Mouse (Mus musculus): ENCODE results near the gene Cwh43. TPM values are rescaled to one million over a fixed set of nuclear protein-coding genes. Genes with fewer than 3 reads are reported as not detected.
"Not testable (repeated sequence)": the region's sequence is repeated elsewhere in the genome, so short reads cannot be mapped to it uniquely, and the experiment has no call there.

The Cwh43 gene
- polyA plus RNA-seq, 1 experiment: 7.5 TPM

DNA sequence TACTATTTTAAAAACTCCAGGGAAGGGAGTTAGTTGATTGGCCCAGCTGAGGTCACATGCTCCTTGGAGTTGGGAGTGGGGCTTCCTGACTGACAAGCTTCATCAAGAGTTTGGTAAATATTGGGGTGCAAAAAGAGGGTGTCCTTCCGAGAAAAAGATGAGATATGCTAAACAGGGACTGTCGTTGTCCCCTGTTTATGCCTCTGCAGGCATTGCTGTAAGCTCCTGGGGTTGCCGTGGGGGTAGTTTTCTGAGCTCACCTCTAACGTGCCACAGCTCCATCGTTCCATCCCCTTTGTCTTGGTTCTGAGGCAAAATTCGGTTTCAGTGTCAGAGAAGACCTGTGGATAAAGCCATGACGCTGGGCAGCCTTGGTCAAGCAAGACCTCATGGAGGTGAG lies 74.8 kb downstream of the Cwh43 start, which contains the start of gene Dcun1d4:
Gene Dcun1d4, plus strand, starts transcription at position 301 of the 400 bp plus-strand sequence.
- no peak within 1 kb of the TSS for H3K4me3 ChIP-seq (ENCODE audit: insufficient read depth, low read depth, low read length)
- 86% methylated on average over 7 of the region's 7 CpGs for WGBS
- no peaks in the 10 kb centered on the region for H3K27me3 ChIP-seq (replicated peaks; ENCODE audit: control insufficient read depth, insufficient read depth, low read length)
- no peak within 1 kb of the TSS for H3K27ac ChIP-seq (ENCODE audit: insufficient read depth, low read depth, low read length)
- TF ChIP-seq CTCF (conservative IDR thresholded peaks at IDR 0.05; ENCODE audit: insufficient read depth, insufficient read length, low read depth, low read length): no peak
- TF ChIP-seq POLR2A (IDR thresholded peaks at IDR 0.05; ENCODE audit: low read depth, low read length): no peak
- H3K36me3 ChIP-seq (ENCODE audit: control insufficient read depth, insufficient read depth, low read length): no peaks in the 10 kb centered on the region
- H3K4me1 ChIP-seq (ENCODE audit: control insufficient read depth, insufficient read depth, low read length): no peaks in the 10 kb centered on the region
- no peak for DNase-seq

DNA sequence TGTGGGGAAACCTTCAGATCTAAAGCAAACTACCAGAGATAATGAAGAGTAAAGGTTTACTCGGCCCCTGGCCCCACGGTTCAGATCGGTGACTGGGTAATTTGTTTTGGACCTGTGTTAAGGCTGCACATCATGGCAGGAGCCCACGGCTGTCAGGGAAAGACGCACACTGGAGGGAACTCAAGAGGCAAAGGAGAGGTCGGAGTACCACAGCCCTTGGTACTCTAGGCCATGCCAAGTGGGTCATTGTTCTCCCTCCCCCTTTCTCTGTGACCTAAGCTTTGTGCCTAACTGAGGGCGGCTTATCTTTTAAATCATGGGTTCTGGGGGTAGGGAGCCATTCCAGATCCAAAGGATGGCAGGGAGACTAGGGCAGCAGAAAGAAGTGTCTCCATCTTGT lies 75.5 kb downstream of the Cwh43 start:
- Histone ChIP-seq H3K36me3 (ENCODE audit: control insufficient read depth, insufficient read depth, low read length) (no peaks in the 10 kb centered on the region), H3K4me1 (ENCODE audit: control insufficient read depth, insufficient read depth, low read length) (no peaks in the 10 kb centered on the region), H3K27ac (ENCODE audit: insufficient read depth, low read depth, low read length) (no peak overlapping the region), H3K27me3 (replicated peaks; ENCODE audit: control insufficient read depth, insufficient read depth, low read length) (no peaks in the 10 kb centered on the region), H3K4me3 (ENCODE audit: insufficient read depth, low read depth, low read length) (no peak overlapping the region)
- no peak for TF ChIP-seq POLR2A (IDR thresholded peaks at IDR 0.05; ENCODE audit: low read depth, low read length)
- TF ChIP-seq CTCF (conservative IDR thresholded peaks at IDR 0.05; ENCODE audit: insufficient read depth, insufficient read length, low read depth, low read length): no peak
- no peak for DNase-seq
- WGBS: 93% methylated on average over 7 of the region's 7 CpGs

DNA sequence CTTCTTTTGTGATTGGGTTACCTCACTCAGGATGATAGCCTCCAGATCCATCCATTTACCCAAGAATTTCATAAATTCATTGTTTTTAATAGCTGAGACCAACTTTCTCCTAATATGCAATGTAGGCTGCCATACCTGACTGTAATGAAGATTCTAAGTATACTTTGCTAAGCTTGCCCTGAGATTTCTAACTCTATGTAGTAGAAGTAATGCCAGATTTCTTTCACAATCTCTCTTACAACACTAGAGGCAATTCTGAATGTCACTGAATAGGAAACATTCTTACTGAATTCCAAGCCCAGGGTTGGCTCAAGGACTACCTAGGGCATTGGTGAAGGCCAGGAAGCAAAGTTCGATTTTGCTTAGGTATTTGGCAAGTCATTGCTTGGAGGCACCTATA lies 76.5 kb downstream of the Cwh43 start:
- not testable (repeated sequence) for H3K27ac ChIP-seq (ENCODE audit: insufficient read depth, low read depth, low read length); H3K27me3 ChIP-seq (replicated peaks; ENCODE audit: control insufficient read depth, insufficient read depth, low read length); H3K36me3 ChIP-seq (ENCODE audit: control insufficient read depth, insufficient read depth, low read length); DNase-seq; H3K4me1 ChIP-seq (ENCODE audit: control insufficient read depth, insufficient read depth, low read length); H3K4me3 ChIP-seq (ENCODE audit: insufficient read depth, low read depth, low read length)
- WGBS: 44% methylated on average over 1 of the region's 1 CpGs

DNA sequence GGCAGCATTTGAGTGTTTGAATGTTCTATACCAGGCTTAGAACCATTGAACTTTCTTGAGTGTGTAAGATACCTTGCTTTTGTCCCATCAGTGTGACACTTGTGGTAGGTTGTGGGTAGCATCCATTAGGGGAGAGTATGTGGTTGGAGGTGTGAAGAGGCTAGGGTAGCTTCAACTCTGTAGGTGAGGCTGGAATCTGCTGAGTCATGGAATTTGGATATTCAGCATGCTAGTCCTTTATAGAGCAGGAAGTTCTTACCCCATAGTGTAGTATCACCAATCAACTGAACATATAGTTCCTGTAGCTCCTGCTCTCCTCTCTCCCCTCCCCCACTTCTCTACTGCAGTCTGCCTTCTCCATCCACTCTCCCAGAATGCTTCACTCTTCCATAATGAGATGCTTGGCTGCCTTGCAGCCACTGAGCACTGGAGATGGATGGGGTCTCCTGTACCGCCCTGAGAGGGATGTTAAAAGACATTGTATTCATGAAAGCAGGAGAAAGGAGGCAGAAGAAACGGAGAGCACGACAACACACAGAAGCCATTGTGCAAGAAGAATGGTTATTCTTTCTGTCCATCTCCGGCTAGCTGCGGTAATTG lies 78.2 kb downstream of the Cwh43 start:
- Histone ChIP-seq H3K4me3 (ENCODE audit: insufficient read depth, low read depth, low read length) (no peak overlapping the region), H3K27ac (ENCODE audit: insufficient read depth, low read depth, low read length) (no peak overlapping the region), H3K27me3 (replicated peaks; ENCODE audit: control insufficient read depth, insufficient read depth, low read length) (no peaks in the 10 kb centered on the region), H3K36me3 (ENCODE audit: control insufficient read depth, insufficient read depth, low read length) (no peaks in the 10 kb centered on the region), H3K4me1 (ENCODE audit: control insufficient read depth, insufficient read depth, low read length) (no peaks in the 10 kb centered on the region)
- 85% methylated on average over 5 of the region's 5 CpGs for WGBS
- TF ChIP-seq CTCF (conservative IDR thresholded peaks at IDR 0.05; ENCODE audit: insufficient read depth, insufficient read length, low read depth, low read length): no peak
- TF ChIP-seq POLR2A (IDR thresholded peaks at IDR 0.05; ENCODE audit: low read depth, low read length): no peak
- no peak for DNase-seq

DNA sequence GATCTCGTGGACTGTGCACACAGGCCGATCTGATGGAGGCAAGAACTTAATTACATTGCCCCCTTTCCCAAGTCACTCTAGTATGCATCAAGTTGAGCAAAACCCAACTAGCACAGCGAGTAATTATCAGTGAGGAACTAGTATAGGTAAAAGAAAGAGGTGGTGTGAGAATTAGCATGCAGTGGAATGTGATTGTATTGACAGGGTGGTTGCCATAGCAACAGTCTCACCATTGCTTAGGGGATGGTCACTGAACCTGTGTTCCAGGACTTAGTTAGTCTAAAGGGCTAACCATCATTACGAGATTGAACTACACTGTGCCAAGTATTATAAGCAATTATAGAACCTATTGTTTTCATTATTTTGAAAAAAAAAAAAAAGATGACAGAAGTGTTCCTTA lies 80.6 kb downstream of the Cwh43 start:
- 58% methylated on average over 4 of the region's 4 CpGs for WGBS
- Histone ChIP-seq H3K27ac (ENCODE audit: insufficient read depth, low read depth, low read length) (no peak overlapping the region), H3K36me3 (ENCODE audit: control insufficient read depth, insufficient read depth, low read length) (no peaks in the 10 kb centered on the region), H3K4me1 (ENCODE audit: control insufficient read depth, insufficient read depth, low read length) (peaks cover 5% of the 10 kb centered on the region), H3K27me3 (replicated peaks; ENCODE audit: control insufficient read depth, insufficient read depth, low read length) (no peaks in the 10 kb centered on the region), H3K4me3 (ENCODE audit: insufficient read depth, low read depth, low read length) (no peak overlapping the region)
- TF ChIP-seq POLR2A (IDR thresholded peaks at IDR 0.05; ENCODE audit: low read depth, low read length): no peak
- TF ChIP-seq CTCF (conservative IDR thresholded peaks at IDR 0.05; ENCODE audit: insufficient read depth, insufficient read length, low read depth, low read length): no peak
- DNase-seq: no peak

DNA sequence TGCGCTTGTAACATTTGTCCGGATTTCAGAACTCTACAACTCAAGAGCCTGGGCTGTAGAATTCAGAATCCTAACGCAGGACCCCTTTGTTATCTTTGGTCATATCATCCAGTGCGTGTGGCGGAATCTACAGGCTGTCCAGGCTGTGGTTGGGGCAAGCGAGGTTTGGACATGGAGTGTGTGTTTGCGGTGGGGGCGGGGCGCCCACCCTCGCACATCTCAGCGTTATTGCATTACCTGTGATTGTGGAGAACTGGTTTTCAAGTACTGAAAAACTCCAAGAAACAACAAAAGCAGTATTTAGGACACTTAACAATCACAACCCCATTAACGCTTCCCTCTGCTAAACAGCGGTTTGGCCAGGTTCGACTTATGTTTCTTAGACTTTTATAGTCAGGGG lies 84.0 kb downstream of the Cwh43 start:
- WGBS: 9% methylated on average over 14 of the region's 14 CpGs

DNA sequence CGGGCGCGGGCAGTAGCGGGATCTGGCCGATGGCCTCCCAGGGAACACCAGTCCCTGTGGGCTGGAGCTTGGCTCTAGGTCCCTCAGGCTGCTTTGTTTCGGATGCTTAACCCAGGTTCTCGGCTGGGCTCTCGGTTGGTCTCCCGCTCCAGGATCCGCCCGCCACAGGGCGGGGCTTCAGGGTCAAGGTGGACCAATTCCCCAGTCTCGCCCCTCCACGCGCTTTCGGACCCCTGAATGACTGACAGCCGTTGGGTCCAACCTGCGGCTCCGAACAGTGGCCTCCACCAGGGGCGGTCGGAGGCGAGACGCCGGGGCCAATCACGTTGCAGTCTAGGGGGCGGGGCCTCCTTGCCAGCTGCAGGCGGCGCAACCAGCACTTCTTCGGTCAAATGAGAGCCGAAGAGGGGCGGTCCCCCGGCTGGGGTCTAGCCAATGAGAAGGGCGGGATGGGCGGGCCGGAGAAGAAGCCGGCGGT lies 84.8 kb downstream of the Cwh43 start:
- H3K4me1 ChIP-seq (ENCODE audit: control insufficient read depth, insufficient read depth, low read length): peaks cover 5% of the 10 kb centered on the region
- peak; percentile 71 for TF ChIP-seq POLR2A (IDR thresholded peaks at IDR 0.05; ENCODE audit: low read depth, low read length)
- 0 out of 2 replicates have a peak, but pooled peaks have one; percentile 11 for TF ChIP-seq CTCF (conservative IDR thresholded peaks at IDR 0.05; ENCODE audit: insufficient read depth, insufficient read length, low read depth, low read length)

More for the DNA sequence above, 84.0 kb downstream of the Cwh43 start:
- no peaks in the 10 kb centered on the region for H3K36me3 ChIP-seq (ENCODE audit: control insufficient read depth, insufficient read depth, low read length)
- no peaks in the 10 kb centered on the region for H3K27me3 ChIP-seq (replicated peaks; ENCODE audit: control insufficient read depth, insufficient read depth, low read length)
- H3K4me1 ChIP-seq (ENCODE audit: control insufficient read depth, insufficient read depth, low read length): peaks cover 5% of the 10 kb centered on the region
- TF ChIP-seq POLR2A (IDR thresholded peaks at IDR 0.05; ENCODE audit: low read depth, low read length) (no peak), CTCF (conservative IDR thresholded peaks at IDR 0.05; ENCODE audit: insufficient read depth, insufficient read length, low read depth, low read length) (no peak)
- no peak for DNase-seq
- H3K27ac ChIP-seq (ENCODE audit: insufficient read depth, low read depth, low read length): peak overlapping the region; percentile 63
- peak overlapping the region; percentile 33 for H3K4me3 ChIP-seq (ENCODE audit: insufficient read depth, low read depth, low read length)

More for the DNA sequence above, 84.8 kb downstream of the Cwh43 start:
- Histone ChIP-seq H3K27ac (ENCODE audit: insufficient read depth, low read depth, low read length) (peak overlapping the region; percentile 63), H3K36me3 (ENCODE audit: control insufficient read depth, insufficient read depth, low read length) (no peaks in the 10 kb centered on the region), H3K4me3 (ENCODE audit: insufficient read depth, low read depth, low read length) (peak overlapping the region; percentile 91), H3K27me3 (replicated peaks; ENCODE audit: control insufficient read depth, insufficient read depth, low read length) (no peaks in the 10 kb centered on the region)
- peak; percentile 100 for DNase-seq
- WGBS: under 1% methylated on average over 37 of the region's 37 CpGs
